9 mouse cellular contexts compared by ENCODE assay signal in genomic region chr5:123251390-123251789, GRCm38 (mm10). TPM values are rescaled to one million over a fixed set of nuclear protein-coding genes. Genes with fewer than 3 reads are reported as not detected.
DNase-seq lines count a peak whose midpoint lies in the region; ATAC-seq and TF ChIP-seq lines count a peak whose summit lies in the region.
"Had no signal": no experiment of that assay in that cellular context is flagged by ENCODE, and none has a peak within 500 bp of the region (broad histone marks: within the 10 kb centered on the region; RNA-seq: fewer than 3 reads in every experiment).

No protein-coding gene starts in this region.

- no peak for ATAC-seq in forebrain, embryonic 11.5 days (replicated peaks; ENCODE audit: low FRiP score)
- no peak for ATAC-seq in kidney, embryonic 16.5 days (ENCODE audit: low FRiP score, low TSS enrichment)
- ATAC-seq in hindbrain, postnatal 0 days: no peak
- no peak for ATAC-seq in midbrain, embryonic 15.5 days (replicated peaks)
- ATAC-seq in monocyte, adult 5-6 weeks (replicated peaks; ENCODE audit: insufficient number of reproducible peaks, low FRiP score, low TSS enrichment, poor library complexity, severe bottlenecking): no peak
- ATAC-seq: activated CD4-positive, CD25-positive, alpha-beta regulatory T cell, adult 4 months had no signal

- 75% methylated on average over 8 of the region's 8 CpGs for WGBS in forebrain, embryonic 10.5 days
- 72% methylated on average over 8 of the region's 8 CpGs for WGBS in forebrain, embryonic 11.5 days
- WGBS in kidney, embryonic 16.5 days: 65% methylated on average over 8 of the region's 8 CpGs
- 61% methylated on average over 8 of the region's 8 CpGs for WGBS in kidney, adult 2 months
- WGBS in hindbrain, postnatal 0 days: 71% methylated on average over 8 of the region's 8 CpGs
- 71% methylated on average over 8 of the region's 8 CpGs for WGBS in midbrain, embryonic 15.5 days

- H3K9me3 ChIP-seq in forebrain, embryonic 10.5 days: no peaks in the 10 kb centered on the region
- H3K9me3 ChIP-seq in forebrain, embryonic 11.5 days (ENCODE audit: control insufficient read depth, low read length): no peaks in the 10 kb centered on the region
- H3K9me3 ChIP-seq in kidney, embryonic 16.5 days (ENCODE audit: low read length): no peaks in the 10 kb centered on the region
- H3K9me3 ChIP-seq in hindbrain, postnatal 0 days (ENCODE audit: low read length): no peaks in the 10 kb centered on the region
- no peaks in the 10 kb centered on the region for H3K9me3 ChIP-seq in midbrain, embryonic 15.5 days

- no peak overlapping the region for H3K27ac ChIP-seq in forebrain, embryonic 10.5 days
- no peak overlapping the region for H3K27ac ChIP-seq in forebrain, embryonic 11.5 days (ENCODE audit: low read depth, low read length)
- H3K27ac ChIP-seq in kidney, embryonic 16.5 days (ENCODE audit: low read length): no peak overlapping the region
- H3K27ac ChIP-seq in kidney, adult 2 months (ENCODE audit: insufficient read depth, low read depth, low read length): no peak overlapping the region
- H3K27ac ChIP-seq in hindbrain, postnatal 0 days: no peak overlapping the region
- H3K27ac ChIP-seq in midbrain, embryonic 15.5 days: no peak overlapping the region

- peaks cover 20% of the 10 kb centered on the region for H3K27me3 ChIP-seq in forebrain, embryonic 10.5 days (ENCODE audit: poor library complexity, severe bottlenecking)
- no peaks in the 10 kb centered on the region for H3K27me3 ChIP-seq in forebrain, embryonic 11.5 days (ENCODE audit: control insufficient read depth, insufficient read depth, low read length)
- no peaks in the 10 kb centered on the region; the same call in 1 of the 2 replicates for H3K27me3 ChIP-seq in kidney, embryonic 16.5 days (ENCODE audit: insufficient read depth, low read length)
- H3K27me3 ChIP-seq in kidney, adult 2 months (replicated peaks; ENCODE audit: control insufficient read depth, insufficient read depth, low read length): no peaks in the 10 kb centered on the region
- H3K27me3 ChIP-seq in hindbrain, postnatal 0 days (ENCODE audit: insufficient read depth, low read length): no peaks in the 10 kb centered on the region
- H3K27me3 ChIP-seq in midbrain, embryonic 15.5 days (replicated peaks): no peaks in the 10 kb centered on the region

- DNase-seq in forebrain, embryonic 10.5 days (ENCODE audit: extremely low spot score, low spot score): no peak
- DNase-seq in forebrain, embryonic 11.5 days (ENCODE audit: low spot score): no peak
- no peak for DNase-seq in kidney, adult 2 months
- no peak for DNase-seq in hindbrain, postnatal 0 days (ENCODE audit: low spot score)
- no peak for DNase-seq in left cerebral cortex, postnatal 25 days (ENCODE audit: low spot score in 2 of 2)

- no peak for TF ChIP-seq POLR2A in kidney, adult 2 months (IDR thresholded peaks at IDR 0.05; ENCODE audit: low read depth, low read length)

- H3K4me1 ChIP-seq in forebrain, embryonic 10.5 days: peaks cover 11% of the 10 kb centered on the region
- H3K4me1 ChIP-seq in forebrain, embryonic 11.5 days (replicated peaks; ENCODE audit: control insufficient read depth, insufficient read depth, low read length): 0 out of 2 replicates have a peak, but pooled peaks cover 2% of the 10 kb centered on the region
- peaks cover 3% of the 10 kb centered on the region for H3K4me1 ChIP-seq in kidney, embryonic 16.5 days (ENCODE audit: insufficient read depth, low read length)
- no peaks in the 10 kb centered on the region for H3K4me1 ChIP-seq in kidney, adult 2 months (ENCODE audit: control insufficient read depth, insufficient read depth, low read length)
- H3K4me1 ChIP-seq in hindbrain, postnatal 0 days (ENCODE audit: insufficient read depth, low read length): no peaks in the 10 kb centered on the region
- H3K4me1 ChIP-seq in midbrain, embryonic 15.5 days: peaks cover 8% of the 10 kb centered on the region

- peaks cover 14% of the 10 kb centered on the region for H3K36me3 ChIP-seq in forebrain, embryonic 10.5 days (replicated peaks)
- no peaks in the 10 kb centered on the region for H3K36me3 ChIP-seq in forebrain, embryonic 11.5 days (ENCODE audit: control insufficient read depth, insufficient read depth, low read length)
- peaks cover 7% of the 10 kb centered on the region; the same call in 1 of the 2 replicates for H3K36me3 ChIP-seq in kidney, embryonic 16.5 days (ENCODE audit: insufficient read depth, low read length)
- H3K36me3 ChIP-seq in kidney, adult 2 months (ENCODE audit: control insufficient read depth, insufficient read depth, low read length): no peaks in the 10 kb centered on the region; the same call in 1 of the 2 replicates
- H3K36me3 ChIP-seq in hindbrain, postnatal 0 days (ENCODE audit: insufficient read depth, low read length): no peaks in the 10 kb centered on the region
- peaks cover 5% of the 10 kb centered on the region for H3K36me3 ChIP-seq in midbrain, embryonic 15.5 days (replicated peaks)

- intact Hi-C loops in left cerebral cortex, postnatal 25 days (cut with DNase I): loop anchor here (5.0 kb wide), 3 partner anchors 116 to 246 kb away; no protein-coding TSS in a partner anchor

- TF ChIP-seq CTCF in kidney, adult 2 months (conservative IDR thresholded peaks at IDR 0.05; ENCODE audit: insufficient read depth, insufficient read length, low read depth, low read length): no peak
- TF ChIP-seq CTCF in hindbrain, postnatal 0 days (IDR thresholded peaks at IDR 0.05; ENCODE audit: low read depth): no peak

- H3K9ac ChIP-seq in forebrain, embryonic 11.5 days (ENCODE audit: low read length): no peak overlapping the region
- no peak overlapping the region for H3K9ac ChIP-seq in kidney, embryonic 16.5 days (replicated peaks; ENCODE audit: low read length)
- H3K9ac ChIP-seq in hindbrain, postnatal 0 days (replicated peaks; ENCODE audit: low read length): no peak overlapping the region
- no peak overlapping the region for H3K9ac ChIP-seq in midbrain, embryonic 15.5 days

- H3K4me2 ChIP-seq in forebrain, embryonic 11.5 days (ENCODE audit: low read depth, low read length, severe bottlenecking): no peak overlapping the region; the same call in 1 of the 2 replicates
- peak overlapping the region; percentile 51 for H3K4me2 ChIP-seq in kidney, embryonic 16.5 days (replicated peaks; ENCODE audit: low read depth, low read length)
- peak overlapping the region; percentile 69 for H3K4me2 ChIP-seq in hindbrain, postnatal 0 days (ENCODE audit: low read depth, low read length)
- peak overlapping the region; percentile 69 for H3K4me2 ChIP-seq in midbrain, embryonic 15.5 days

- H3K4me3 ChIP-seq in forebrain, embryonic 10.5 days: peak overlapping the region; percentile 42
- H3K4me3 ChIP-seq in forebrain, embryonic 11.5 days (ENCODE audit: low read depth, low read length): no peak overlapping the region
- H3K4me3 ChIP-seq in kidney, embryonic 16.5 days (ENCODE audit: low read length): no peak overlapping the region
- no peak overlapping the region for H3K4me3 ChIP-seq in kidney, adult 2 months (ENCODE audit: insufficient read depth, low read depth, low read length)
- no peak overlapping the region for H3K4me3 ChIP-seq in hindbrain, postnatal 0 days (ENCODE audit: low read length)
- H3K4me3 ChIP-seq in midbrain, embryonic 15.5 days: no peak overlapping the region

RNA-seq across cellular contexts. Expression of gene Wdr66, which starts 0.5 kb away (rescaled TPM):
- 1.4 and 1.5 TPM in 2 replicates for polyA plus RNA-seq in forebrain, embryonic 10.5 days (2016; fragmentation: Nextera tagmentation; extraction: Ambion mirVana)
- polyA plus RNA-seq in forebrain, embryonic 11.5 days (2014; fragmentation: Nextera tagmentation; extraction: Ambion mirVana): 1.1 and 1.9 TPM in 2 replicates
- polyA plus RNA-seq in kidney, embryonic 16.5 days (2015; fragmentation: Nextera tagmentation; extraction: Ambion mirVana): 1.5 and 1.7 TPM in 2 replicates
- polyA plus RNA-seq in kidney, adult 2 months (2012; rRNA removed): 2.6 and 2.9 TPM in 2 replicates
- total RNA-seq in hindbrain, postnatal 0 days (2014; rRNA removed): 2.4 and 2.8 TPM in 2 replicates
- 0.69 and 1.4 TPM in 2 replicates for polyA plus RNA-seq in hindbrain, postnatal 0 days (2015; fragmentation: Nextera tagmentation; extraction: Ambion mirVana)
- polyA plus RNA-seq in midbrain, embryonic 15.5 days (2015; fragmentation: Nextera tagmentation; extraction: Ambion mirVana): 1.3 and 1.5 TPM in 2 replicates
- 0.78 TPM in 1 of 3 replicates, not detected in the others for total RNA-seq in monocyte, adult 5-6 weeks (2017)
- 1 to 10 TPM; 3.6 to 4.7 TPM for total RNA-seq in left cerebral cortex, postnatal 25 days (2021)
